Mouse (Mus musculus) thymus, postnatal 10 days (tissue): ENCODE data around the gene Tubg1.
"Not testable (repeated sequence)": the region's sequence is repeated elsewhere in the genome, so short reads cannot be mapped to it uniquely, and the experiment has no call there.

Experiments used
- DNase-seq, 2 experiments: peaks; one replicate each; pipeline ENCODE4 v3.0.0; 2021; ENCODE audit warnings: low spot score in 2 of 2

Gene Tubg1

GRCm38 (mm10) chr11:101140164-101140819 is 20.6 kb downstream of the Tubg1 start:
- no peak for DNase-seq

DNA sequence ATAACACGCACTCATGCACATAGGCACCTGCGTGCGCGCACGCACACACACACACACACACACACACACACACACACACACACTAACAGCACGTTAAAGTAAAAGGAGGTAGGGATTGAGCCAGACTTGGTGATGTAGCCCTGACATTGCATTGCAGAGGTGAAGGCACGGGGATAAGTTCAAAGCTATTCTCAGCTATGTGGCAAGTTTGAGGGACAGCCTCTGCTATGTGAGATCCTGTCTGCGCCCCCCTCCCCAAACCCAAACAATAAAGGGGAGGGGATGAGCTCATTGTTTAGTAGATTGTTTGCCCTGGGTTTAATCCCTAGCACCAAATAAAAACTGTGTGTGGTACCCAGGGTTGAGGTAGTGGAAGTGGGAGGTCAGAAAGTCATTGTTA is 21.4 kb downstream of the Tubg1 start:
- no peak for DNase-seq

- no peak for DNase-seq
Observed at GRCm38 (mm10) chr11:101142215-101142967, 22.7 kb downstream of the Tubg1 start.

GRCm38 (mm10) chr11:101143338-101144225 is 23.8 kb downstream of the Tubg1 start:
- peak; percentile 44 to 51 for DNase-seq

GRCm38 (mm10) chr11:101146377-101146776 is 26.6 kb downstream of the Tubg1 start:
- no peak for DNase-seq

DNA sequence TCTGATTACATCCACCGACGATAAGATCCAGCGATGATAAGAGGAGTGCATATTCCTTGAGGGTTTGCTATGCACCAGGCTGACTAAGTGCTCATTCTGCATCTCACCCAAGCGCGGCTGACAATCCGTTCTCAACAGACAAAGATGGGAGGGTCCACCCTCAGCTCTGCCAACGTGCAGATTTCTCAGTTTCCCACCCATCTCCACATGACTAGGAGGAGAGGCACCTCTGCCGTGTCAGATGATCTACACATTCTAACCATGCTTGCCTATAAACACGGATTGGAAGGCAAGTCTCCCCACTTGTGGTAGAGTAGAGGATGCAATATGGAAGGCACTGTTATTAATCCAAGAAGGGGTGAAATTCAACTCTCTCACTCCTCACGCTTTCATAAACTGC is 29.0 kb downstream of the Tubg1 start:
- no peak for DNase-seq

- DNase-seq = no peak
Observed at GRCm38 (mm10) chr11:101149178-101150105, 29.7 kb downstream of the Tubg1 start.

DNA sequence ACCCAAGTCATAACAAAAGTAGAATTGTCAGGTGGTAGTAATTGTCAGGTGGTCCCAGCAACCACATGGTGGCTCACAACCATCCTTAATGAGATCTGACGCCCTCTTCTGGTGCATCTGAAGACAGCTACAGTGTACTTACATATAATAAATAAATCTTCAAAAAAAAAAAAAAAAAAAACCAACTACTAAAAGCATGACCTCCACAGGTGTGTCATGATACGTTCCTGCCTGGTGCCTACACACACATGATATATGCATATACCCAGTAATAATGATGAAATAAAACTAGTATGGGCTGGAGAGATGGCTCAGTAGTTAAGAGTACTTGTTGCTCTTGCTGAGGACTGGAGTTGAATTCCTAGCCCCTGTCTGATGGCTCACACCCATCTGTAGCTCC is 31.3 kb downstream of the Tubg1 start:
- DNase-seq = no peak

DNA sequence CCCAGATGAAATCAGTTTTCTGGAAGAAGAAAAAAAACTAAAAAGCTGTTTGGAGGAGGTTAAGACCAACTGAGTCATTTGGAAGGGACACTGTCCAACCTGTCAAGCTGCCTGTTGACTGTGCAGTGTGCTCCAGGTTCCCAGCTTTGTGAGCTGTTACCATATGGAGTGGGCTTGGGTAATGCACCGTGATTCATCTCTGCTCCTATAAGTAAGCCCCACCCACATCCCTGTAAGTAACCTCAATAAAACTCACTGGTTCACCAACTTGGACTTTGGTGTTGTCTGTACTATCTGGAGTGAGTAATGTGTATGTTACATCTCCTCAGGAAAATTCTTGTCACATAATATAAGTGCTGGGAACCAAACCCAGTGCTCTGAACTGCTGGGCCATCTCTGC is 33.1 kb downstream of the Tubg1 start:
- DNase-seq = no peak

- no peak for DNase-seq
Observed at GRCm38 (mm10) chr11:101154648-101155047, 34.9 kb downstream of the Tubg1 start.

DNA sequence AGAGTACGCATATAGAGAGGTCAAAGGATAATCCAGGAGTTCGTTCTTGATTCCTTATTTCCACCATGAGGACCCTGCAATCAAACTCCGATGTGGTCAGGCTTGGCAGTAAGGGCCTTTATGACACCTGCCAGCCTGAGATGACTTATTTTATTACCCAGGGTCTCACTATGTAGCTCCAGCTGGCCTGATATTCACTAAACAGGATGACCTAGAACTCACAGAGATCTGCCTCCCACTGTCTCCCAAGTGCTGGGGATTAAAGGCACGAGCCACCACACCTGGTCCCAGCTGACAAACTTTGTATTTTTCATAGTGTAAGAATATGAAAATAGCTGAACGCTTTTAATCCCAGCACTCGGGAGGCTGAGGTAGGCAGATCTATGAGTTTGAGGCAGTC is 35.4 kb downstream of the Tubg1 start:
- no peak for DNase-seq

- peak; percentile 48 to 55 for DNase-seq
Observed at GRCm38 (mm10) chr11:101155728-101156371, 36.1 kb downstream of the Tubg1 start, which contains the start of gene Tubg2. Gene Tubg2, plus strand, starts transcription at chr11:101155907.

- not testable (repeated sequence) for DNase-seq
Observed at GRCm38 (mm10) chr11:101160151-101160550, 40.4 kb downstream of the Tubg1 start.

DNA sequence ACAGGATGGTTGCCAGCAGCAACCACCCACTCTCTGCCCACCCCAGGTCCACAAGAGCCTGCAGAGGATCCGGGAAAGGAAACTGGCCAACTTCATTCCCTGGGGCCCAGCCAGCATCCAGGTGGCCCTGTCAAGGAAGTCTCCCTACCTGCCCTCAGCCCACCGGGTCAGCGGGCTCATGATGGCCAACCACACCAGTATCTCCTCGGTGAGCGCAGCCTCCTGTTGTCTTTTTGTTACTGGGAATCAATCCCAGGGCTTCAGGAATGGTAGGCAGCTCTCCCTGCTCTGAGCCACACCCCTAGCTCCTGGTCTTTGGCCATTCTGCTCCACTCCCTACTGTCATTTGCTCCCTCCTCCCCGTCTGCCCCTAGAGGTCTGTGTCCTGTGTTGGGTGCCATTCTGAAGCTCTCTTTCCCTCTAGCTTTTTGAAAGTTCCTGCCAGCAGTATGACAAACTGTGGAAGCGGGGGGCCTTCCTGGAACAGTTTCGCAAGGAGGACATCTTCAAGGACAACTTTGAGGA is 41.3 kb downstream of the Tubg1 start:
- DNase-seq = not testable (repeated sequence)

- no peak for DNase-seq
Observed at GRCm38 (mm10) chr11:101161551-101161950, 41.8 kb downstream of the Tubg1 start.

DNA sequence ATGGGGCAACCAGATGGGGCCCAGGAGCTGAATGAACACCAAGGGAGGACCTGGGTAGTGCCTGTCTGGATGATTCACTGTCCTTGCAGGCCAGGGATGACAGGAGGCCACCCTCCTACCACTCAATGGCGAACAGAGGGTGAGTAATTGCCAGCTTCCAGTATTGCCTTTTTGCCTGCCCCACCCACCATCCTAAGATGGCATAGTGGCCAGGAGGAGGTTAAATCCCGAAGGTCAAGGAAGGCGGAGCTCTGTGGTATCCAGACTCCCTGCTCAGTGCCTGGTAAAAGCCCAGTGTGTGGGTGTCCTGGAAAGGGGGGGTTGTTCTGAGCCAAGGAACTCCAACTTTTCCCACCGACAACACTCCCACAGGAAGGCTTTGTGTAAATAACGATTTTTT is 42.6 kb downstream of the Tubg1 start:
- no peak for DNase-seq

GRCm38 (mm10) chr11:101162772-101163171 is 43.0 kb downstream of the Tubg1 start:
- no peak for DNase-seq

- no peak for DNase-seq
Observed at GRCm38 (mm10) chr11:101163476-101164350, 44.0 kb downstream of the Tubg1 start.

DNA sequence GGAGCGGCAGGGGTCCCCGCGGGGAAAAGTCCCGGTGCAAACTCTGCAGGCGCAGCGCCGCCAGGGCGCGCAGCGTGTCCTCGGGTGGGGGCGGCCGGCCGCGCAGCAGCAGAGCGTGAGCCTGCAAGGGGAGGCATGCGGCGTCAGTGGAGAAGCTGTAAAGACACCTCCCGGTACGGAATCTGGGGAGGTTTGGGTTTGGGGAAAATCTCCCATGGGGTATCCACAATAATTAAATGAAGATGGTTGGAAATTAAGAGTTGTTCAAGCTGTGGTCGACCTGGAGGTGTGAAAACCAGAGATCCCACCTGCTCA is 44.6 kb downstream of the Tubg1 start:
- DNase-seq = peak in 1 of 2 experiments; percentile 33
